Mouse (Mus musculus): Measurements from ENCODE around the gene Stpg4.

The Stpg4 gene

GRCm38 (mm10) chr17:87446767-87447611 lies 19.4 kb upstream of the Stpg4 start, which contains the start of gene Calm2:
Calm2 (minus strand) TSS chr17:87446935.
- peak; percentile 96 to 97 for DNase-seq (ENCODE audit: low spot score in 2 of 2)

DNA sequence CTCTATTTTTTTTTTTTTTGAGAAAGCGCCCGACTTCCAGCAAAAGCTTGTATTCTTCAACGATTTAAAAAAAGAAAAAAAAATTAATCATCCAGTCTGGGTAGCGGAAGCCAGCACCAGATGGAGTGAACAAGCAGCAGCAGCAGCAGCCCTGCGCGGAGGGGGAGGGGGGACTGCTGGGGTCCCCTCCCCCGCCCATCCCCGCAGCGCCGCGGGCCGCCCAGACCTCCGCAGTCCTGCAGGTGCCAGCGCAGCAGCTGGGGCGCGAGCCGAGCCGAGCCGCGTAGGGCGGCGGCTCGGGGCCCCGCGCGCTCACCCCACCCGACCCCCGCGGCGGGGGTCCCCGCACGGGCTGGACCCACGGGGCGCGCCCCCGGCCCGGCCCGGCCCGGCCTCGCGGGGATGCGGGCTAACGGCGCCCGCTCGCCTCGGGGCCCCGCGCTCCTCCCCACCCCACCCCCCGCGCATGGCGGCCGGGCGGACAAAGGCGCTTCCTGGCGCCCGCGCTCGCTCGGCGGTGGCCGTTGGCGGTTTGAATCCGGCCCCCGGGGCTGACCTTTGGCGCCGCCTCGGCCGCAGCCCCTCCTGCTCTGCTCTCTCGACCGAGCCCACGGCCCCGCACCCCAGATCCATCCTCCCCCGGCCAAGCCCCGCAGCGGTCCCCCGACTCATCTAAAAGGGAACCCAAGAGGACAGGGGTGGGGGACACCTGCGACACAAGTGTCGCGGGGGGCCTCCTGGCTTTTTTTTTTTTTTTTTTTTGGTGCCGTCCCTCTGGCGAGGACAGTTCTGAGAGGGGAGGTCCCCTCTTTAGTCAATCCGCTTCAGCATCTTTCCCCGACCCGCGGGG lies 18.6 kb upstream of the Stpg4 start:
- DNase-seq (ENCODE audit: low spot score in 2 of 2), result peak; percentile 67 to 75

DNA sequence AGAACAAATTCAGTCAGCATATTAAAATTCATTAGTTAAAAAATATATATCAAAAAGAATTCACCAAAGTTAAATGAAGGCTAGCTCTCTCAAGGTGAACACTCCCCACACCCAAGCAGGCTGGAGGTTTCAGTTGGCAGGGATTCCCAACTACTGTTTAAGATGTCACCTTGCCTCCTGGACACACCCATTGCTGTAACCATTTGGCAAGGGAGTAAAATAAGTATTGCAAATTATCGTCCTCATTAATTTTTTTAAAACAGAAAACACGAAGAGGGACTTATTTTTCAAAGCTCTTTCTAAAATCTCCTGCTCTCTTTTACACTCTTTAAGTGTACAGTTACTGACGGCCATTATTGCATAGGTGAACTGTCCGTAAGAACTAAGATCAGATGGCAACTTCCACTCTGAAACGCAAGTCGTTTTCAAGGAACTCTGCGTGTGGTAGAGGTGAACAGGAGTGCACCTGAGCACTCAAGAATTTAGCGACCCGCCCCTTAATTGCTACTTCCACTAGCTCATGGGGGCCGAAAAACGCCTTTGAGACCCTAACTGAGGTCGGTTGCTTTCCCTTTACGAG lies 17.9 kb upstream of the Stpg4 start:
- DNase-seq (ENCODE audit: low spot score in 2 of 2), result peak; percentile 25 to 32

DNA sequence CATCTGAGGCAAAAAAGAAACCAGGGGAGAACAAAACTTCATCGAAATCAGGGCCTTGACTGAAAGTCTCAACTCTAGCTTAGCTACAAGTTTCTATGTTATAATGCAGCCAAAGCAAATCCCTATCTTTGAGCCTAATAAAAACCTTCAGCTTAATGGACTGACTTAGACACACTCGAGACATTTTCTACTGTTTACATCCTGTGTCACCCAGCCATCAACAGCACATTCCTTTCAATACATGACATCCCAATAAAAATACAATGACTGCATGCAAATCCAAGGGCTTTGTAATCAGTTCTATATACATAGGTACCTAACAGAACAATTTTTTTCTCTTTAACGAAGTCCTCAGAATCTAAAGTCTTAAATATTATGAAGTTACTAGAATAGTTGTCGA lies 17.2 kb upstream of the Stpg4 start:
- no peak for DNase-seq (ENCODE audit: low spot score in 2 of 2)

- no peak for DNase-seq (ENCODE audit: low spot score in 2 of 2)
Measured at GRCm38 (mm10) chr17:87441537-87441936, 14.0 kb upstream of the Stpg4 start.

- no peak for DNase-seq (ENCODE audit: low spot score in 2 of 2)
Measured at GRCm38 (mm10) chr17:87439441-87439840, 11.9 kb upstream of the Stpg4 start.

DNA sequence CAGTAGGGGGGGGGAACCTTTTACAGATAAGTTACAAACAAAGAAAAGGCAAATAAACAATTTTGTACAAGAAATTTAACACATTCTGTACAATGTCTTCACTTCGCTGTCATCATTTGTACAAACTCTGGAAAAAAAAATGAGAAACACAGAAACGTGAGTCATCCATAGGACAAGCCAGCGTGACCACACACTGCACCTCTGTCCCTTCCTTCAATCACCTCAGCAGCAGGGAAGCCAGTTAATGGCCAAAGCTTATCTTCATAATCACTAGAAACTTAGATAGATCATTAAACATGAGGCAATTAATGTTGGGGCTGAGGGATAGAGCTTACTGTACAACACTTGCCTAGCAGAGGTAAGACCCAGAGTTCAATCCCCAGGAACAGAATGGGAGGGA lies 6.4 kb upstream of the Stpg4 start:
- DNase-seq (ENCODE audit: low spot score in 2 of 2), result no peak

DNA sequence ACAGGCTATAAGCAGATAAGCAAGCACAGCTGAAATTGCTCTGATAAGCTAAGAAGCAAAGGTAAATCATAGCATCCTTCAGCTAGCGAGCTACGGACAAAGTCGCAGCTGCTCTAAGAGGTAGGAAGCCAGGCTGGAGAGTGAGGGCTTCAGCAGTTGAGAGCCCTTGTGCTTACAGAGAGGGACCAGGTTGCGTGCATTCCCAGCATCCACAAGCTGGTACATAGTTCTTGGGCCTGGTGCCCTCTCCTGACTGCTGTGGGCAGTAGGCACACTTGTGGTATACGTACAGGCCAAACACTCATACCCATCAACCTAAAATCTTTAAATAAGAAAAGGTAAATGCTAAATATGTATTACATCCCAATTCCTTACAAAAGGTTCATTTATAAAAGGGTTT lies 5.2 kb upstream of the Stpg4 start:
- no peak for DNase-seq (ENCODE audit: low spot score in 2 of 2)

DNA sequence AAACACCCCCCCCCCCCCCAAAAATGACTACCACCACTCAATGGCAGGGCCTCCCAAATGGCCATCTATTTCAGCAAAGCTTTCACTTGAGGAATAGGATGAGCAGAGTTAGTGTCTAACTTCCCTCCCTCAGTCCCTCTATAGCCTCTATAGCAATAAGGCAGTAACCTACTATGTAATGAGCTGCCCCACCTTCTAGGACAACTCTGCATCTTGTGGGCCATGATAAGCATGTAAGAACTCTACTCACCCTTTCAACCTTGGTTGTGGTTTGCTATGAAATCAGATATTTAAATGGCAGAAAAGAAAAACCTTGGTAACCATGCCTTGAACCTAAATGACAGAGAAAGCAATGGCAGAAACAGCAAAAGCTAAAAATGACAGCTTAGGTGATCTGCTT lies 4.8 kb upstream of the Stpg4 start:
- no peak for DNase-seq (ENCODE audit: low spot score in 2 of 2)

- DNase-seq (ENCODE audit: low spot score in 2 of 2), result no peak
Measured at GRCm38 (mm10) chr17:87429431-87429830, 1.9 kb upstream of the Stpg4 start.

GRCm38 (mm10) chr17:87418082-87418481 lies 9.5 kb downstream of the Stpg4 start:
- DNase-seq (ENCODE audit: low spot score in 2 of 2), result no peak

DNA sequence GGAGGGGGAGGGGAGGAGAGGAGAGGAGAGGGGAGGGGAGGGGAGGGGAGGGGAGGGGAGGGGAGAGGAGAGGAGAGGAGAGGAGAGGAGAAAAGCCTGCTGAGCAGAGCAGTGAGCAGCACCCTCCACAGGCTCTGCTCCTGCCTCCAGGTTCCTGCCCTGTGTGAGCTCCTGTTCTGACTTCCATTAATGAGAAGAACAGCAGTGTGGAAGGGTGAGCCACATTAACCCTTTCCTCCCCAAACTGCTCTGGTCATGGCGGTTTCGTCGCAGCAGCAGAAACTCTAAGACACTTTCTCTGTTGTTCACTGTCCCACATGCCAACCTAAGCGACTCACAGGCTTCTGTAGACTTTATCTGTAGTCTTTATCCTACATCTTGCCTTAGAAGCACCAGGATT lies 20.9 kb downstream of the Stpg4 start:
- DNase-seq (ENCODE audit: low spot score in 2 of 2), result no peak

DNA sequence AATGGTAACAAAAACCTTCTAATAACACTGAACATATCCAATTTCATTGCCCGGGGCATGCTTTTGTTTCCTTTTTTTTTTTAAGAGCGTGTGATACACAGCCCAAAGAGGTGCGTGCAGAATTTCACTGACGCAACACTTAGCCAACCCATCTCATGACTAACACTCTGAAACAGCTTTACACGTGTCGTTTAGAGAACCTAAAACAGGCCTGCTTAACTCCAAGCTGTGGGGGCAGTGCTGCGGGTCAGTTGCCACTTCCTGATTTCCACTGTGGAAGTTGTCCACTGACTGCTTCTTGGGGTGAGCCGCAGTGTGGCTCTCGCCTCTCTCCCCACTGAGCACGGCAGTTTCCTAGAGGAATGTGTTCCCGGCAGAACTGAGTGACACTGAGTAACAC lies 22.0 kb downstream of the Stpg4 start:
- DNase-seq (ENCODE audit: low spot score in 2 of 2), result no peak

GRCm38 (mm10) chr17:87403462-87403861 lies 24.1 kb downstream of the Stpg4 start:
- DNase-seq (ENCODE audit: low spot score in 2 of 2), result no peak

GRCm38 (mm10) chr17:87402444-87402843 lies 25.1 kb downstream of the Stpg4 start:
- DNase-seq (ENCODE audit: low spot score in 2 of 2), result no peak

- DNase-seq (ENCODE audit: low spot score in 2 of 2), result no peak
Measured at GRCm38 (mm10) chr17:87397088-87397487, 30.5 kb downstream of the Stpg4 start.

GRCm38 (mm10) chr17:87391242-87391641 lies 36.3 kb downstream of the Stpg4 start:
- DNase-seq (ENCODE audit: low spot score in 2 of 2), result no peak

- DNase-seq (ENCODE audit: low spot score in 2 of 2), result peak in 1 of 2 experiments; percentile 56
Measured at GRCm38 (mm10) chr17:87387068-87387467, 40.5 kb downstream of the Stpg4 start.

GRCm38 (mm10) chr17:87385835-87386234 lies 41.7 kb downstream of the Stpg4 start:
- DNase-seq (ENCODE audit: low spot score in 2 of 2), result no peak

GRCm38 (mm10) chr17:87380681-87381080 lies 46.9 kb downstream of the Stpg4 start:
- DNase-seq (ENCODE audit: low spot score in 2 of 2), result no peak

- no peak for DNase-seq (ENCODE audit: low spot score in 2 of 2)
Measured at GRCm38 (mm10) chr17:87379821-87380220, 47.7 kb downstream of the Stpg4 start.

- DNase-seq (ENCODE audit: low spot score in 2 of 2), result no peak
Measured at GRCm38 (mm10) chr17:87379160-87379624, 48.3 kb downstream of the Stpg4 start.

Data from spleen, postnatal 10 days (tissue).